Mouse (Mus musculus) thymus, postnatal 36 days (tissue): Measurements from ENCODE around the gene Rasgrp4.
A peak's percentile ranks its signal among the peaks of the same experiment; 100 is the strongest.

Source experiments
- DNase-seq, 2 experiments: peaks; one replicate each; pipeline ENCODE4 v3.0.0; 2022; ENCODE audit warnings: mixed read lengths in 2 of 2

Rasgrp4 gene

GRCm38 (mm10) chr7:29148771-29149170, 14.1 kb downstream of the Rasgrp4 start:
- no peak for DNase-seq

- DNase-seq = peak in 1 of 2 experiments; percentile 56
Measured at GRCm38 (mm10) chr7:29151486-29151885, 16.8 kb downstream of the Rasgrp4 start.

GRCm38 (mm10) chr7:29154018-29154720, 19.5 kb downstream of the Rasgrp4 start:
- DNase-seq = no peak

- DNase-seq = peak; percentile 85 to 88
Measured at GRCm38 (mm10) chr7:29155196-29155837, 20.7 kb downstream of the Rasgrp4 start.

GRCm38 (mm10) chr7:29155838-29156782, 21.5 kb downstream of the Rasgrp4 start, which contains the start of gene Fam98c:
TSS of gene Fam98c (minus strand) at chr7:29156234.
- peak; percentile 83 to 88 for DNase-seq

GRCm38 (mm10) chr7:29158264-29158663, 23.6 kb downstream of the Rasgrp4 start:
- DNase-seq = no peak

GRCm38 (mm10) chr7:29162294-29162693, 27.6 kb downstream of the Rasgrp4 start:
- DNase-seq = no peak

- peak in 1 of 2 experiments; percentile 67 for DNase-seq
Measured at GRCm38 (mm10) chr7:29162750-29163525, 28.3 kb downstream of the Rasgrp4 start.

- no peak for DNase-seq
Measured at GRCm38 (mm10) chr7:29167656-29168055, 33.0 kb downstream of the Rasgrp4 start.

GRCm38 (mm10) chr7:29168121-29168695, 33.6 kb downstream of the Rasgrp4 start:
- no peak for DNase-seq

- no peak for DNase-seq
Measured at GRCm38 (mm10) chr7:29168791-29169230, 34.2 kb downstream of the Rasgrp4 start.

- DNase-seq = peak in 1 of 2 experiments; percentile 48
Measured at GRCm38 (mm10) chr7:29169231-29170065, 34.8 kb downstream of the Rasgrp4 start.

- peak in 1 of 2 experiments; percentile 42 for DNase-seq
Measured at GRCm38 (mm10) chr7:29170066-29170754, 35.6 kb downstream of the Rasgrp4 start, which contains the start of the genes Ggn and Spred3. TSS of gene Ggn (plus strand) at chr7:29170210. TSS of gene Spred3 (minus strand) at chr7:29170411.

- DNase-seq = peak in 1 of 2 experiments; percentile 33
Measured at GRCm38 (mm10) chr7:29170755-29171561, 36.3 kb downstream of the Rasgrp4 start.

- DNase-seq = no peak
Measured at GRCm38 (mm10) chr7:29171562-29172097, 37.0 kb downstream of the Rasgrp4 start.

- DNase-seq = no peak
Measured at GRCm38 (mm10) chr7:29172390-29173016, 37.9 kb downstream of the Rasgrp4 start.

- no peak for DNase-seq
Measured at GRCm38 (mm10) chr7:29178106-29178505, 43.5 kb downstream of the Rasgrp4 start.

GRCm38 (mm10) chr7:29179323-29179722, 44.7 kb downstream of the Rasgrp4 start:
- no peak for DNase-seq
